Mouse (Mus musculus) erythroid progenitor cell, adult 5-6 weeks (primary cell): Measurements from ENCODE around the gene Lbx2. TPM values are rescaled to one million over a fixed set of nuclear protein-coding genes. Genes with fewer than 3 reads are reported as not detected.

ENCODE experiments used
- ATAC-seq: replicated peaks from 2 replicates; pipeline ENCODE4 v1.8.0; 2016; ENCODE audit warnings: moderate number of reproducible peaks, mild to moderate bottlenecking, moderate TSS enrichment, inconsistent platforms; ENCODE audit not compliant: poor library complexity, low FRiP score, severe bottlenecking
- total RNA-seq, 2 experiments: library from RNA; stranded (forward) in 1 of 2; stranded (reverse) in 1 of 2; fragments of 150-400 nt in 1 of 2; fragments of 186-747, 209-891 nt in 1 of 2; gene quantifications; 2 replicates each; pipeline versions ENCODE4 v1.2.3 to v1.2.4; 2015 to 2017; ENCODE audit warnings: low replicate concordance in 2 of 2

The Lbx2 gene
- total RNA-seq, 2 experiments from 2014 or later = not detected

DNA sequence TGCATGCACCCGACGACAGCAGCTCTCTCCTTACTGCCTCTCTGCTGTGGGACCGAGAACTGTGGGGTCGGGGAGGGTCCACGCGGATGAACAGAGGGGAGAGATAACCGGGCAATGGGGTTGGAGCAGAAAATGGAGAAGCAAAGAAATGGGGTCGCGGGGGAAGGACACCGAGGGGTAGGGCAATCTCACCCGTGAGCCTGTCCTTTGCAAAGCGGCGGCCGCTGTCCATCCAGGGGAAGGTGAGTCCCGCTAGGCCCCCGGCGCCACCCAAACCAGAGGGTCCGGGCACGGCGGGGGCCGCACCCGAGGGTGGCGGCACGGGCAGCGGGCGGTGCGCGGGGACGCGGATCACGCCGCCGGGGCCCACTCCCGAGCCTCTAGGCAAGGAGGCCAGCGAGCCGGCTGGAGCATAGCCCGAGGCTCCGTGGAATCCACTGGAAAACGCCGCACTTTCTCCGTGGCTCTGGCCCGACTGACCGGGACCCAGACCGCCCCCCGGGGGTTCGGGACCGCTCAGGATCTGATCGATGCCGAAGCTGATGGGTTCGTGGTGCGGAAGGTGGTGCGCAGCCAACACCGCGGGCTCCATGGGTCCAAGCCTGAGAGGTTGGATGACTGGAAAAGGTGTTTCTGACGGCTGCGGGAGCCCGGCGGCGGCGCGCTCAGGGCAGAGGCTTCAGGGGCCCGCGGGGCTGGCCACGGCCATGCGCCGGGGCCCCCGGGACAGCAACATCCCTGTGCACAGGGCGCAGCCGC is 16.5 kb upstream of the Lbx2 start:
- ATAC-seq = no peak

DNA sequence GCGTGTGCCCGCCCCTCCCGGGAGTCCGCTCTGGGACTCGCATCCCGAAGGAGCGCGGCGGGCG is 16.1 kb upstream of the Lbx2 start, which contains the start of gene Tlx2:
Gene Tlx2, minus strand, starts transcription at position 47 of the 64 bp plus-strand sequence.
- no peak for ATAC-seq

DNA sequence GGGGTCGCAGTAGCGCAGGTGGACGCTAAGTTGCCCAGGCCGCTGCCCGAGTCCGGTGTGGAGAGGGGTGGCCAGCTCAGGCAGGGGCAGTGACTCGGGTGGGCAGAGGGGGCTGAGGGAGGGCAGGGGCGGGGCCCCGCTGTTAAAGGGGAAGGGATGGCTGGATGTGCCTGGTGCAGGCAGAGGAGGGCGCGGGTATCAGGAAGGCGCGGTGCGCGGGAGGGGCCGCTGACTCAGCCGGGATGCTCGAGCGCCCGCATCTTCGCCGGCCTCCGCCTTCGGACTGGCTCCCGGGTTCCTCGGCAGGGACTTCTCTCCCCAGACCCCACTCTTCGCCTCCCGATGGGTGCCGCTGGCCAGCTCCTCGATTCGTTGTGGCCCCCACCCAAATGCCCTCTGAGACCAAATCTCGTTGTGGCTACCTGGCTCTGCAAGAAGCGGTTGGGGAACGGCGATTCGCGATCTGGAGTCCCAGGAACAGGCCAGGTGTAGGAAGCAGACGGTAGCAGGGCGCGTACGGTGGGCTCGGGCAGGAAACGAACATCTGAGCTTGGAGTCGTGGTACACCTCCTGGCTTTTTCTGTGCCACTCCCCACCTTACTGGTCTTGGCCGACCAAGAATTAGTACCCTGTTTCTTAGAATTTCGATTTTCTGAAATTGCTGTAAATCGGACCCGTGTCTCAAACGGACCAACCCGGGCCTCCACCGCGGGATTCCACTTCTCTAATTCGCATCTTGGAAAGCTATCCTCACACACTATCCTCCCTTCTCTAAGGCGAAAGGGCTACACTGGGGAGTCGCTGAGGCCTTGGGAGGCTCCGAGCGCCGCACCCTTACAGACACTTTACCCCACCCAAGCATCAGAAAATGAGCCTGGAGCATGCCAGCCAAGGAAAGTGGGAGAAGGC is 15.6 kb upstream of the Lbx2 start:
- ATAC-seq = peak; percentile 44; the same call in 1 of the 2 replicates

DNA sequence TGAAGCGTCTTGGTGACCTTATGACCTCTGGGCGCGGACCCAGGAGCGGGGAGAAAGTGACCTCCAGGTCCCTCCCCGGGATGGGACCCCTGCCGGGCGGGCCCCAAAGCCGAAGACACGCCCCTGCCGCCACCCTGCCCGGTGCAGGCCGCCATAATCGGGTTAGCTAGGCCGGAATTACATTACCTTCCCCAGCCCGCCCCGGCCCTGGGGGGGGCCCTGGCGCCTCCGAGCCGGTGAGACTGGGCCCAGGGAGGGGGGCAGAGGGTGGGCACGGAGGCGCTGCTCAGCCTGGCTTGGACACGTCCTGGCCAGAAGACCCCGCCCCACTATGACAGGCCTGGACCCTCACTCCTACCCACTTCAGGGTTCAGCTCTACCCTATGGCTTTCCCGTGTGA is 14.9 kb upstream of the Lbx2 start:
- ATAC-seq = no peak

DNA sequence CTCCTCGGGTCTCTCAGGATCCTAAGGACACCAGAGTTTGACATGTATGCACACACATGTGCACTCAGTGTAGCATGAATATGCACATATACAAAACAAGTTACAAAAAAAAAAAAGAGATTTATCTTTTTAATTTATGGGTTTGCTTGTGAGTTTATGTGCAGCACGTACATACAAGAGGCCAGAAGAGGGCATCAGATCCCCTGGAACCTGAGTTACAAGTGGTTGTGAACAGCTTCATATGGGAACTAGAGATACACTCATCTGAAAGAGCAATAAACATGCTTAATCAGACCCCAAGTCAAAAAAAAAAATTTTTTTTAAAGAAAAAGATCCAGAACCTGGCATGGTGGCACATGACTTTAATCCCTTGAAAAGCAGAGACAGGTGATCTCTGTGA is 11.2 kb upstream of the Lbx2 start:
- no peak for ATAC-seq

DNA sequence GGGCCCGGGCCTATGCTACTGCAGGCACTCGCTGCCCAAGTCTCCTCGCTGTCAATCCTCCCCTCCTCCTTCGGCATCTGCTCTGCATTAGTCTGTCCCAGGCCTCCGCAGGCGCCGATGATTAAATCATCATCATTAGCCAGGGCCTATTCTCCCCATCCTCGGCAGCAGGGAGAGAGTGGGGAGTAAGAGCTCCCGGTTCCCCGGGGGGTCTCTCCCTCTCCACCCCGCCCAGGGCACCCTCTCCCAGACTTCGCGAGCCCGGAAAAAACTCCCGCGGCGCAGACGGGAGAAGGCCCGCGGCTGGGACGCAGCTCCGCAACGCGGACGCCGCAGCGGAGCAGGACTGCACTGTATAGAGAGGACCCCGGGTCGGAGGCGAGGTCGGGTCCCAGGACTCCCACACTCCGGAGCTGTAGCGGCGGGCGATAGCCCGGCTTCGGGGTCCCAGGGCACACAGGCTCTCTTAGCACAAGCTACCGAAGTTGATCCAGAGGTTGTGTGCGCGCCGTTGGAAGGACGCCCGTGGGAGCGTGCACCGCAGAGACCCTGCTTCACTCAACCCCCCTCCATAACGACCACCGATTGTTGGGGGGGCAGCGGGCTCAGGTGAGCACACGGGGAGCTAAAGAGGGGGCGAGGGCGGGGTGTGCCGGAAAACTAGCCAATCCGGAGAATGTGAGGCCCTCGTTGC is 8.4 kb upstream of the Lbx2 start, which contains the start of gene Pcgf1:
Gene Pcgf1, plus strand, starts transcription at position 240 of the 694 bp plus-strand sequence.
- ATAC-seq = peak; percentile 35

DNA sequence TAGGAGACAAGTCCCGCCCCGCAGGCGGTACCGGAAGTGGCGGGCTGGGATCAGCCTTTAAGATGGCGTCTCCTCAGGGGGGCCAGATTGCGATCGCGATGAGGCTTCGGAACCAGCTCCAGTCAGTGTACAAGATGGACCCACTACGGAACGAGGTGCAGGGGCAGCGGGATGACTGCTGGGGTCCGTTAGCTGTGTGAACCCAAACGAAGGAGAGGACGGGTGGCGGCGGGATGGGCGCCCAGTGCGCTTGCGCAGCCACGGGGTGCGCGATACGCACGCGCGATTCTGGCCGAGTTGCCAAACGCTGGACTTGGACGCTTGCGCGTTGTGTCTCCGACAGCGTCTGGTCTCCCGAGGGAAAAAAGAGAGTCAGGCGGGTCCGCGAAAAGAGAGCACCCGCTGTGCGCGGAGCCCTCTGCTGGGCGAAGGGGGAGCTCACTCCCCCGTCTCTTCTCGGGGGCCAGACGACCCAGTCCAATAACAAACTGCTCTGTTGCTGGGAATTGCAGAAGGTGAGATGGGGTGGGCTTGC is 7.8 kb upstream of the Lbx2 start:
- peak; percentile 93 for ATAC-seq

DNA sequence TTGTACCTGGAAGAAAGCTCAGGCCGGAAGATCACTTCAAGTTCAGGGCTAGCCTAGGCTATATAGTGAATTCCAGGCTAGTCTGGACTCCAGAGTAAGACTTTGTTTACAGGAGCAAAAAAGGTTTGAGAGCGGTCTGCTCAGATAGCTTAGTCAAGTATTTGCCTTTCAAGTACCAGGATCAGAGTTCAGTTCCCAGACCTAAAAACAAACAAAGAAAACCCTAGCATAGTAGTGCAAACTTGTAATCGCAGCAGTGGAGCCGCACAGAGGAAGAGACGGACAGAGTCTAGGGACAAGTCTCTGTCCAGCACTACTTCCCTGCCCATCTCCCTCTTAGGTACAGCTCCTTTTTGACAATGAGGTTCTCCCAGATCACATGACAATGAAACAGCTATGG is 6.0 kb upstream of the Lbx2 start:
- no peak for ATAC-seq

DNA sequence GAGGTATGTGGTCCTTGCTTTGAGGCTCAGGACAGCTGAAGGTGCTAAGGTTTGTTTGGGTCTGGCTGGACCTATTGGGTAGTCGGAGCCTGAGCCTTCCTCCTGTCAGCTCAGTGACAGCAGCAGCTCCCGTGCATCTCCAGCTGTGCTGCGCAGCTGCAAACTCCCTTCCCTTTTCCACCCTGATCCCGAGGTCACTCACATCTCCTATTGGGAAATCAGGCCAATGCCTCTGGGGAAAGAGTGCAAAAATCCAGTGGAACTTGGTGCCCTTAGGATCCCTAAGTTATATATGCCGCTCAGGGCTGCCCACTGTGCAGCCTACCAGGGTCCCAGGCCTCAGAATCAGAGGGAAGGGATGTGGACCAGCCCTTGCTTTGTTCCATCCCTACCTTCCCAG is 2.7 kb upstream of the Lbx2 start:
- no peak for ATAC-seq

DNA sequence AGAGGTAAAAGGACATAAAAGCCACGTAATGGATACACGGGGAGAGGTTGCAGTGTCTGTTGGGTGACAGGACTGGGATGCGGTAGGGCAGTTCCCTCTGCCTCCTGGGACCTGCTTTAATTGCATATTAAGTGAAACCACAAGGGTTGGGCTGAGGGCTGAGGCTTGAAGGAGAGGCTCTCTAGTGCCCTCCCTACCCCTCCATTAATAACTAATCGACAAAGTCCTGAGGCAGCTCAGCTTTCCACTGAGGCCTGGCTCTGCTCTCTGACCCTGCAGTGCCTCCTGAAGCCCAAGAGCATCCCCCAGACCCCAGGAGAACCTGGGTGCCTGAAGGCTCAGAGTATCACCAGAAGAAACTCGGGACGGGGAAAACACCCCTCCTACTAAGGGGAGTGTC is 1.7 kb upstream of the Lbx2 start:
- ATAC-seq = no peak

DNA sequence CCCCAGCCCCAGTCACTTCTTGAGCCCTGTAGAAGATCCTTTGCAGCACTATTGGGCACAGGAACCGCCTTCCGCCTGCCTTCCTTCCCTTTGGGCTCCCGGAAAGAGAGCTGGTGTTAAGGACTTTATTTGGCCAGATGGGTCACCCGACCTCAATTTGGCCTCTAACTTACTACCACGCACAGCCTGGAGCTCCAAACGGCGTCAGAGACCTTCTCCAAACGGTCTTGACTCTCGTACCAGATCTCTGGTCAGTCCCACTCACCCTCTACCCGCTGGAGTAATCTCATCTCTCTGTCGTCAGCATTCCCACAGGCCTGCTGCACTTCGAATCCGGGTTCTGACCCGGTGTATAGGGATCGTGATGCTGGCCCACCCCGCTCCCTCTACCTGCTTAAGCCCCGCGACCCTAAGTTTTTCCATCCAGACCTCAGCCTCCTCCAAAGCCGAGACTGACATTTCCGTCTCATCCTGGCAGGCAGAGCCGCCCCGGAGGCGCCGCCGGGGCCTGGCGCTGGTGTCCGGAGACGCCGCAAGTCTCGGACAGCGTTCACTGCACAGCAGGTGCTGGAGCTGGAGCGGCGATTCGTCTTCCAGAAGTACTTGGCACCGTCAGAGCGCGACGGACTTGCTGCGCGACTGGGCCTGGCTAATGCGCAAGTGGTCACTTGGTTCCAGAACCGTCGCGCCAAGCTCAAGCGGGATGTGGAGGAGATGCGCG is 1.2 kb downstream of the Lbx2 start:
- ATAC-seq = no peak

DNA sequence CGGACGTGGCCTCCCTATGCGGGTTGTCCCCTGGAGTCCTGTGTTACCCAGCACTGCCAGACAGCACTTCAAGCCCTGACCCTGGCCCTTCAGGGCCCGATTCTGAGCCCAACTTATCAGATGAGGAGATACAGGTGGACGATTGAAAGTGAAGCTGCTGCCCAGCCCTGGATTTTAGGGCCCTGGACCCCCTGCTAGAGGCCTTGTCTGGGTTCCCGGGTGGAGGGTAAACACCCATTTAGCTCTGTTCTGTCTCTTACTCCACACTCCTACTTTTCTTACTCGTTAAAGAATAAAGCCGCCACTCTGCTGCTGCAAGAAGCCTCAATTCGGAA is 1.7 kb downstream of the Lbx2 start:
- 0 out of 2 replicates have a peak, but pooled peaks have one; percentile 30 for ATAC-seq

DNA sequence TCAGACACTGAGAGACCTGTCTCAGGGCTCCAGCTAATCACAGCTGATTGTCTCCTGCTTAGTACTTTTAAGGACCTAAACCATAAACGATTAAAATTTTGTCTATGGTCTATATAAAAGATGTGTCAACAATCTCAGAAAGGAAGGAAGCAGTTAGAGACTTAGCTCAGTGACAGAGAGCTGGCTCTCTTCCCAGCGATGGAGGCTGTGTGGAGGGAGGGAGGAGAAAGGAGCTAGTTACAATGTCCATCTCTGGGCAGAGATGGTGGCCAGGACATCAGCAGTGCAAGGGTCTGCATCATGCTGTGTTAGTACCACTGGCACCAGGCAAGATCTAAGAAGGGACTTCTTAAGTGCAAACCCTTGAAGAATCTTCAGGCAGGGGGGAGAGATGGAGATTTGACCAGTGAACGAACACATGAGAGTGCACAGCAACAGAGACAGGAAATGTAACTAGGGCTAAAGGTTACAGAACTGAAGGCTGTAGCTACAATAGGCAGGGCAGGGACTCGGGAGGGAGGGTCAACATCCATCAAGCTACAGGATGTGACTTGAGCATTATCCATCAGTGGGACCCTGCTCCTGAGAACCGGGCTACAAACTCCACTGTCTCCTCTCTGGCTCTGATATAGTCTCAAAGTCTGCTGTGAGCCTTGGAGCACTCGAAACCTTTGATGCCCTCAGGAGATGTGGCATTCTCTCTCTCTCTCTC is 6.4 kb downstream of the Lbx2 start:
- ATAC-seq = no peak

DNA sequence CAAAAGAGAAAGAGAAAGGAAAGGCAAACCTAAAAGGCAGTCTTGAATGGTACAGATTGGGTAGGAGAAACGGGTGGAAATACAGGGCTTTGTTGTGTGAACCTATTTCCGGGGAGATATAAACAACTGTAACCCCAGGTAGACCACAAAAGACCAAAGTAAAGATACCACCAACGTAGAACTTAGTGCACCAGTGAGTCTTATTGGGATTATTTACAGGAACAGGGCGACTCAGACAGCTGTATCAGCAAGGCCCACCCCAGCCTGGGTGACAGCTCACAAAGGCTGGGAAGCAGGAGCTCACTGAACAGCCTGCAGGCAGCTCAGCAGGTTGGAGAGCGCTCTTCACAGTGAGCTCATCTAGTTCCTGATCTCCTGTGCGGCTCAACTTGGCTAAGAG is 9.8 kb downstream of the Lbx2 start:
- 0 out of 2 replicates have a peak, but pooled peaks have one; percentile 32 for ATAC-seq

DNA sequence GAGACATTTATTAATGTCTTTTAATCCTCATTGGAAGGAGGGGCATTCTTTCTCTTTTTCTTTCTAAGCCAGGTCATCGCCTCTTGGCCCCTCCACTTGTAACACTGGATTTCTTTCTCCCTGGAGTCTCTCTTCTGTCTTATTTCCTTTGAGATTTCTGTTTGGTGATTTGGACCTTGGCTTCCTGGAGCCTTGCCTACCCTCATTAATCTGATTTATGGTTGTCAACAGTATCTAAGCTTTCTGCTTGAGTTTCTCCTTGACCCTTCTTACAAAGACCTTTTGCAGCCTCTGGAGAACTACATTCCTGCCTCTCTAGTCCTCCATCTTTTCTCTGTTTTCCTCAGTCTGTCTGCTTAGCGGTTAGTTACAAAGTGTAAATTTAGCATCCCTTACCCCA is 12.2 kb downstream of the Lbx2 start:
- ATAC-seq = no peak

DNA sequence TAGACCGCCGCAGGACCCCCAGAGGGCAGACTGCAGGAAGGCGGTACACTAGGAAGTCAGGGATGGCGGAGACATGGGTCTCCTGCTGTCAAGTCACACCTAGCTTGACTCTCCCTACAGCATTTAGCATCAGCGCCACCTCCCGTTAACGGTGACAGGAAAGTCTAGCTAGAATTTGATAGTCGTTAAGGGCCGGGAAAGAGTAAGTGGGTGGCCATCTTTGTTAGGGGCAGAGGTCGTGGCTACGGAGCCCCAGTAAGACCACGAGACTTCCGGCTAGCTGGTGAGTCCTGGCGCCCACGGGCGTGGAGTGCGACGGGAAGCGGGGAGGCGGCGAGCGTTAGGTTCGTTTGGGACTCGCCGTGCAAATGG is 15.1 kb downstream of the Lbx2 start, which contains the start of the genes Ccdc142 and Gm42688:
Gene Ccdc142, plus strand, starts transcription at position 286 of the 372 bp plus-strand sequence.
Gene Gm42688, plus strand, starts transcription at position 302 of the 372 bp plus-strand sequence.
- peak; percentile 87 for ATAC-seq

DNA sequence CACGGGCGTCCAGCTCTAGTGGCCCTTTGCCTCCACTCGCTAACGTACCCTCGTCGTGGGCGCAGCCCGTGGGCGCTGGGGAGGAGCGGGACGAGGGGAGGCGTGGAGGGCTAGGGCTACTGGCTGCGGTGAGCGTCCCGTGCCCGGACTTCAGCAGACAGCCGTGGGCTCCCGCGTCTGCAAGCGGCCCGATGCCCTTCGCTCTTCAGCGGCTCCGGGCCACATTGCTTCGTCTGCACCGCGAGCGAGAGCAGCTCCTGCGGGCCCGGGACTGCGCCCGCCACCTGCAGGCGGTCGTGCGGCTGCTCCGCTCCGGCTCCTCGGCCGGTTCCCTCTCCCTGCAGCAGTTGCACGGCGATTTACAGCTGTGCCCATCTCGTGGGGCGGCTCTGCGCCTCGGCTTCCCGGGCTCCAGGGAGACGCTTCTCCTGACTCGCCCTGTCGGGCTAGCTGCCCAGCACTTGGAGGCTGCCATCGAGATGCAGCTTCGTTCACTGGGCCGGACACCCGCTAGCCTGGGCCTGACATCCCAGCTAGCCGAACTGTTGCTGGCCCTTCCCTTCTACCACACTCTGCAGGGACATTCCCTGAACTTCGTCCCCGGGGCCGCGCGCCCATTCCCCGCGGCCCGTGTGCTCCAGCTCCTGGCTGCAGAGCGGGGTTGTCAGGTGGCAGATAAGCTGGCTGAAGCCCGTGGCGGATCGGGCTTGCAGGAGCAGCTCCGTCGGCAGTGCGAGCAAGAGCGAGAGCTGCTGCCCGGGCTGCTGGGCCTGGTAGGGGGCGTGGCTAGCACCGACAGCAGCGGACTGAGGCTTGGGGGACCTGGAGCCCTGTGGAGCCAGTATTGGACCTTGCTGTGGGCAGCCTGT is 15.8 kb downstream of the Lbx2 start:
- ATAC-seq = peak; percentile 82

DNA sequence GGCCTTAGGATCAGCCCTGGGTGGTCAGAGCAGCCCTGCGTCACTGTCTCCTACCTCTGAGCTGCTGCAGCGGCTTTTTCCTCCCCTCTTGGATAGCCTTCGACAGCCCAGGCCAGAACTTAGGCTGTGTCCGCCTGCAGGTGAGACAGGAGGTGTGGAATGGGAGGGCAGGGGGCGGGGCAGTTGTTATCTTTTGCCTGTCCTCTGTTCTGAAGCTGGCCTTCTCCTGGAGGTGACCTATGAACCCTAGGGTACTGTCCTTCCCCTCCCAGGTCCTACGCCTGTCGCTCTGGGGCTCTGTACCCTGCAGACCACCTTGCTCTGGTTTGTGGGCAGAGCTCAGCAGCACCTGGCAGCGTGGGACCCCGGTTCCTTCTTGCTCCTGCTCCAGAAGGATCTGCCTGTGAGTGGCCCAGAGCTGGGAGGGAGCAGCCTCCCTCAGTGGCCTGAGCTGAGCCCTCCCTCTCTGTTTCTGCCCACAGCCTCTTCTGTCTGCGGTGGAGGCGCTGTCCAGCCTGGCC is 17.0 kb downstream of the Lbx2 start:
- no peak for ATAC-seq
